Mouse (Mus musculus) Muller cell, postnatal 12 days (primary cell): ENCODE measurements around the gene Sardh.

Experiments
- DNase-seq: peaks from one replicate; pipeline ENCODE4 v3.0.0-alpha.2; 2015; ENCODE audit errors: inconsistent ontology term

Gene Sardh

GRCm38 (mm10) chr2:27248211-27248610 is at the start of gene Sardh:
Gene Sardh, minus strand, starts transcription at chr2:27248337.
- no peak for DNase-seq

DNA sequence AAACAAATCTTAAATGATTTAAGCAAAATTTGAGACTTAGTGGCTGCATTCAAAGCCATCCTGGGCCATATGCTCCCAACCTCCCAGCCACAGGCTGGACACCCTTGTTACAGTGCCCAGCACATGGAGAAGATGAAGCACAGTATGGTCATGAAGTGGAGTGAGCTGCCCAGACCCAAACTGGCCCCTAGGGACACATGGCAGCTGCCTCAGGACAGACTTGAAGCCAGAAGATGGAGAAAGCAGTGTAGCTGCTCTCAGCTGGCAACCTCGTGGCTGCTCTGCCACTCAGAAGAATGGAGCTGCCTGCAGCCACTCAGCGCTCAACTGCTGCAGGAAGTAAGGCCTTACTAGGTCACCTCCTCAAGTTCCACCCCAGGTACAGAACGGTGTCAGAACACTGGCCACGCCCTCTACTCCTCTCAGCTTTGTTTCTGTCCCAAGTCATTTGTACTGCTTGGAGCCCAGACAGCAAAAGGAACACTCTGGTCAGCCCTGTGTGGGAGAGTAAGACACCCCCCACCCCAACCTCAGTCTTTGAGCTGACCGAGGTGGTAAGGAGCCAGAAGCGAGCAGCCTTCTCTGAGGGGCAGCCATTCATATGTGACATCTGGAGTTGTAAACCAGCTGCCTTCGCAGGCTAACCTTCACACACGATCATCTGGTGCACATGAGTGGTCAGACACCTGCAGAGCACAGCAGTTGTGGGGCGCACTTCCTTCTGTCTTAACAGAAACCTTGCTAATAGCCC is 48.7 kb upstream of the Sardh start:
- DNase-seq: no peak

- no peak for DNase-seq
Measured at GRCm38 (mm10) chr2:27294777-27295176, 46.6 kb upstream of the Sardh start.

DNA sequence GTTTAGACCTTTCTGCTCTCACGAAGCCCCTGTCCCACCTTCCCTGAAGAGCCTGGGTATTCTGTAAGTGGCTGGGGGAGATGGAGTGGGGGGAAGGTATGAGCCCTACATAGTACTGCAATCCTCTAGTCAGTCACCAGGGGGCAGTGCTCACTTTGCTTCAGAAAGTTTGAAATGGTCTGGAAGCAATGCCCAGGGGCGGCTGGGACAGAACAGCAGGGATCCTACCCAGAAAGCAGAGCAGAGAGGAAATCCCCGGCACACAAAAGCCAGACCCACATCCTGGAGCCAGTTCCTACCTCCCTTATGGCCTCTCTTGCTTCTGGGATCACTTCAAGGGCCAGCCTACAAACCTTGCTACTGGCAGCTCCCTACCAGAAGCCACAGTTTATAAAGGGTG is 40.9 kb upstream of the Sardh start:
- DNase-seq: peak; percentile 89

DNA sequence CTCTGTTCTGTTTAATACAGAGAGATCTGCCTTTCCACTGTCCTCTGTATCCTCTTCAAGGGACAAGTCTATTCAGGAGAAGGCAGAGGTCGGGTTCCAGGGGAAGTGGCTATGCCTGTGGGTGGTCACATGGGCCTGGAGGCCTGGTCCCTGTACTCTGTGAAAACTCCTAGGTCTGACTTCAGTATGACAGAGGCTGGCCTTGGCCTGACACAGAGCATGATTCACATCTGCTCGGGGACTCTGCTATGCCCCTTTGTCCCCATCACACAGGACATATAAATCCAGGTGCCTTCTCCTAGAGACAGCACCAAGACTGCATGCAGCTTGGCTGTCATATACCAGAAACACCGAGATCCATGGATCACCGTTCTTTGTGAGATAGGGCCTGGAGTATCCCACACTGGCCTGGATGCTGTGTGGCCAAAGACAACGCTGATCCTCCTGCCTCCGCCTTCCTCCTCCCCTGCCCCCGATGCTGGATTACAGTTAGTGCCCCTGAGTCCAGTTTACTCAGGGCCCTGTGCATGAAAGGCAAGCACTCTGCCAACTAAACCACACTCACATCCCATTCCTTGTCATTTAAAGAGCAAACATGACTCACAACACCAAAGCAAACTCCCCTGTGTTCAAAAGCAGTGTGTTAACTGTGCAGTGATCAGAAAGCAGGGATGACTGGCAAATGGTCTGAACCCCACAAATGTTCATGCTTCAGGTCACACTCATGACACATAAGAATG is 39.0 kb upstream of the Sardh start:
- DNase-seq: peak; percentile 46

- no peak for DNase-seq
Measured at GRCm38 (mm10) chr2:27284441-27284840, 36.3 kb upstream of the Sardh start.

- no peak for DNase-seq
Measured at GRCm38 (mm10) chr2:27281771-27282170, 33.6 kb upstream of the Sardh start.

DNA sequence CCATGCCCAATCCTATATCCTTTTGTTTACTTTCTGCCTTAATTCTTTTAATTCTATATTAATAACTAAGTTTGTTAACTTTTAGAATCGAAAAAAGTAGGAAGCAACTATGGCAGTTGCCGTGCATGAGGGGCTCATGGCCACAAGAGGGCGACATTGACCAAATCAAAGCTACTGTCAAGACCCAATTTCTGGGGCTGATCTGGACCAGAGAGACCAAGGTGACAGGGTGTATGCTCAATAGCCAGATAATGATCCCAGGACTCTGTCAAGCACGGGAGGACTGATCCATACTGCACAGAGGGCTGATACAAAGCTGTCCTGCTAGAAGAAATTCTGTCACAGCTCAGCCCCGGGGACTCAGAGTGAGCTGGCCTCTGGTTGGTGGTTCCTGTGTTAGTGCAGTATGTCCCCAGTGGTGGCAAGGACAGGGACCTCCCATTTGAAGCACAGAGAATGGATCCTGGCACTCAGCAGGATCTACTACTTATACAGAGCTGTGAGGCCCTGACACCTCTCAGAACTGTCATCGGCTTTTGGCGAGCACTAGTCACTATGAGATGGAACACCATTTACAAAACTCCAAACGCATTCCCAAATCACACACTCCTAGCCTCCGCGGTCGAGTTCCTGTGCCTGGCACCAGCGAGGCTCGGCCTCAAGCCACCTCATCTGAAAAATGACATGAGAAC is 32.9 kb upstream of the Sardh start:
- DNase-seq: peak; percentile 53

GRCm38 (mm10) chr2:27278859-27279258 is 30.7 kb upstream of the Sardh start:
- no peak for DNase-seq

DNA sequence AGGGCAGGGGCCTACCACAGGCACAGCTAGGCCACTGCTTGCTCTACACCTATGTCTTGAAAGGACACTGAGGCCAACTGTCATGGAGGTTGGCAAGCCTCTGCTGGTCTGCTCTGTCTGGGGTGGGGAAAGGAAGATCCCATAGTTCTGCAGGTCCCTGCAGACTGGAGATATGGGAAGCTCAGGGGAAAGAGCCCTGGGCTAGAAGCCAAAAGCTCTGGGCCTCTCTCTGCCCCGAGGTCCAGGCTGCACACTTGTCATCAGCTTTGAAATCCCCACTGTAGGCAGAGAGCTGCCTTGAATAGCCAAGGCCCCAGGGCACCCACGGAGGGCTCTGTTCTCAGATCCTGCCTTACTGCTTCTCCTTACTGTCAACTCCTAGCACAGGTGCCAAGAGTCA is 20.2 kb upstream of the Sardh start:
- DNase-seq: no peak

DNA sequence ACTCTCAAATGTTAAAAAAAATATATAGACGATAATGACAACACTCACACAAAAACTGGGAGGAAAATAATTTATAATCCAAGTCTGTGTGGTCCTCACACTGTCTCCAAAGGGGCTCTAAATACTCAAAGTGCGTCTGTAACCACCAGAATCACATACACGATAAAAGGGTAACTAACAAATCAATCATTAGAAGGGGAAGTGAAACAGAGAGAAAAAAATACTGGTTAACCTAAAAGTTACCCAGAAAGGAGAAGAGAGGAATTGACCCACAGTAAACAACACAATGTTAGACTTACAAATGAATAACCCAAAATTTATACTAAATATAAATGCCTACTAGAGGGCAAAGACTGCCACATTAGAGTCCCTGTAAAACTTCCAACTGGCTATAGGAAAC is 17.7 kb upstream of the Sardh start:
- DNase-seq: no peak

- DNase-seq: no peak
Measured at GRCm38 (mm10) chr2:27262984-27263383, 14.8 kb upstream of the Sardh start.

DNA sequence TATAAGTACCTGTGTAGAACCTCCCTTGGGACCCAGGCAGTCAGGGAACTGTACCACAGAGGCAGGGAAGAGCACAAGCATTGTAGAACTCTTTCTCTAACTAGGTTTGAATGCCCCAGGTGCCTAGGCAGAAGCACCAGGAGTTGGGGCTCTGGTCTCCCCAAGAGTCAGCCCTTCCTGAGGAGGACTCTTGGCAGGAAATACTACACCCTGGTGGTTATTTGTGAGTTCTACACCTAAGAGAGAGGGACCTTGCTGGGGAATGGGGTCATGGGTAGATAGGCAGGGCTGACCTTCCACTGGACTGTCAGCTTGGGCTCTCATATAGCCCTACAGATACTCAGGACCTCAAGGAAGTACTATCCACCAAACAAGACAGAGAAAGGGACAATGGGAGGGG is 3.3 kb upstream of the Sardh start:
- no peak for DNase-seq

DNA sequence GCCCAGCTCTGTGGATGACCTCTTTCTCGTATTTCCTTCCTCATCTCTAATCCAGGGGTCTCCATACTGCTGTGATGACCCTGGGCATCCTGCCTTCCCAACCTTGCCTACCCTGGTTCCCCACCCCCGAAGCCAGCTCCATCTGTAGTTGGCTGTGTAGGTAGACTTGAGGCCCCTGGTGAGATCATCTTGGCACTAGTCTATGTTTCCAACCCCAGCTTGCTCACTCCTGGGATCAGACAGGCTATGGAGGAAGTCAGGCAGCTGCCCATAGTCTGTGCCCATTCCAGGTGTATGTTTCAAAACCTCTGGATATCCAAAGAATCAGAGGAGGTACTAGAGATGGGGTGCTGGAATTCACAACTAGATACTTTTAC is 662 bp downstream of the Sardh start:
- no peak for DNase-seq

DNA sequence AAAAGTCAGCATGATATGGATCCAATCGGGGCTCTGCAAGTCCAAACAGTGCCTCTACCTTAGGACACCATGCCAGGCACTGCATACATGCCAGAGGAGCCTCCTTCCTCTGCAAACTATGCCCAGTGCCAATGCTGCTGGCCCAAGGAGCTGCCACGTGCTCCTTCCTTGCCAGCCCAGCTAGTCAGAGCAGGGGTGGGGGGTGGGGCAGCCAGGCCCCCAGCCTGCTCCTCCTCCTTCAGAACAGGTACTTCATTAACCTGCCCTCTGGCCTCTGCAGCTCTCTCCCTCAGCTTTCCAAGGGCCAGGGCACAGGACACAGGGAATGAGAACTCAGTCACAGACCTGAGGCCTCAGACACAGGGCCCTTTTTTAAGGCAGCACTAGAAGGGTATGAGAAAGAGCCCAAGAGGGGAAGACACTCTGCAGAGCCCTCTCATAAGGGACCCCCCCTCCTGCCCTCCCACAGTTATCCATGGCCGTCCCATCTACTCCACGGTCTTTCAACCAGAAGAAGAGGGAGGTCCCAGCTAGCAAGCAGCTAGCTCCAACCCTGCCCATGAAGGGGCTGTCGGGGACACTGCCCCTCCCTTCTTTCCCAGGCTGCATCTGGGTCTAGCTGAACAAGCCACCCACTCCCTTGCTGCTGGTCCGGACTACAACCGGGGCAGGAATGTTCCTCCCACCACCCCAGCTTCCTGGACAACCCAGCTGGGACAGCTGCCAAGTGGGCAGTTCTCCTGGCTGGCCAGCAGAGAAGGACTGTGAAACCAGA is 1.2 kb downstream of the Sardh start:
- DNase-seq: peak; percentile 96

DNA sequence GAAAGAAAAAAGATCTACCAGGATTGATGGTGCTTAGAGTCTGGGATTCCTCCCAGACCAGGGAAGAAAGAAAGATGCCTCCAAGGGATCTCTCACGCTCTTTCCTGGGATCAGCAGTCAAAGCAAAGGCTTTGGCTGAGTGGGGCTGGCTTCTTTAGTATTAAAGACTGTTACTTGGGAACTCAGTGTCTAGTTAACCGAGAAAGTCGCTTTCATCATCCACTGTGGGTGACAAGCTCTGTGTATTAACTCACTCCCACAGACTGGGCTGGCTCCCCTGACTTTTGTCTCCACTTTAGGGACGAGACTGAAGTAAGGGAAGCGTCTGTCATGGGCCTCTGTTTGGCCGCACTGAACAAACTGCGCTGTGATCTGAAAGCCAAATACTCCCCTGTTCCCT is 2.2 kb downstream of the Sardh start:
- DNase-seq: no peak

DNA sequence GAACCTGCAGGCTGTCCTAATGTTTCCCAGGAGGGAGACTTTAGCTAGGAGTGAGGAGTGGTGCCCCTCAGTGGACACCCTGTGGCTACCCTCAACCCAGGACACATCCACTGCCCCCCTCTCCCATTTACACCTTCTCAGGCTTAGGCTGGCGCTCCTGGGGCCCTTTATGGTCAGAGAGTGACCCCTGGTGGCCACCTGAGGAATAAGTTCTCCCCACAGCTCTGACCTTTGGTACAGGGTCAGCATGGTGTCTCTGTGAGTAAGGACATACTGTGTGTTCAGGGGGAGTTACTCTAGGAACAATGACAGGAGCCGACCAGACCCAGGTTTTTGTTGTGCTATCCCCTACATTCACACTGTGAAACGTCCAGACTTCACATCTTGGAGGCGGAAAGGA is 10.8 kb downstream of the Sardh start:
- peak; percentile 42 for DNase-seq

DNA sequence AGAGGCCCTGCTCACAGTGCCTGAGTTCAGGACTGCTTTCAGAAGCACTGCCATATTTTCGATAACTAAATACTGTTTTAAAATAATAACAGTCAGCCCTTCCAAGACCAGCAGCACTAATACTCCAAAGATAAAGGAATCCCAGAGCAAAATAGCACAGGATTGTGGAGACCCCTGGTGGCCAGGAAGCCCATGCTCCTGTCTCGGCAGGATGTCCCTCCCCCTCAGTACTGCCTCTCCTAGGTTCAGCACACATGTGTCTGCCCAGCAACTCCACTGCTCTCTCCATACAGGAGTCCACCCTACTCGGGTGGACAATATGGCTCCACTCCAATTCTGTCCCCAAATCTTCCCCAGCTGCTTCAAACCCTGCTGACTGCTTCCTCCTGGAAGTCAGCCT is 12.4 kb downstream of the Sardh start:
- peak; percentile 45 for DNase-seq

DNA sequence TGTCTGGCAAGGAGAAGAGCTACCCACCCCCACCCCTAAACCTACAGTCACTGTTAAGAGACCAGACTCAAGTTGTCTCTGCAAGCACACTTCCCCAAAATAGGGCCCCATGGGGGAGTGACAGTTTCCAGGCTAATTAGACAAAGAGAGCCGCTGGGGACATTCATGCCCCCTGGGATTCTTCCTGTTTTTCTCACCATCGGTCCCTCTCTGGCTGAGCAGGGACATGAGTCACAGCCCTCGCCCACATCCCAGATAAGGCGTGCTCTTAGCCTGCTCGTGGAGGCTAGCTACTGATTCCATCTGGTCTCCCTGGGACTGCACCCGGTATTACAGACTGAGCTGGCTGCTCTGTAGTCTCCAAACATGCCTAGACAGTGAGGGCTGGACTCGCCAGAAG is 15.8 kb downstream of the Sardh start:
- DNase-seq: peak; percentile 58

DNA sequence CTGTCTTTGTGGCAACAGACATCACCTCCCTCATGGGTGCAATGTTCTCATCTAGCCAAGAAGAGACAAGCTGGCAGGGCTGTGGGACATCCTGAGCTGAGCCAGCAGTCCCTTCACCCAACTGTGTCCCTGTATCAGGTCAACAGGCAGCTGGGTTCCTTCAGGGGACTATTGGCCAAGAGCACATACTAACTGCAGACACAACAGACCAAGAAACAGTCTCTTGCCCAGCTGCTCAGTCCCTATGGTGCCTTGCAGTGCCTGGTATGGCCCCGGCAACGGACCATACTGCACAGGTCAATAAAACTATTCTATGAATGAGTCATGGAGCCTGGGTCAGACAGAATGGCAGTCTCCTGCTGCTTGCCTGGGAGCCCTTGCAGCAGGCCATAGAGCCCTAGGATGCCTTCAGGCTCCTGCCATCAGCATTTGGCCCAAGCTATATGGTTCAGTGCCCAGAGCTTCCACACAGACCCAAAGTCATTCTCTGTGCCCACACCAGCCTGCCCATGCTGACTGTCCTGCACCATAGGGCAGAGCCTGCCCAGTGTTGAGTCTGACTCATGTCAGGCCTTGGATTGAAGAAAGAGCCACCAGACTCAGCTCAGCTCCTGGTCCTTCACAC is 18.5 kb downstream of the Sardh start:
- DNase-seq: peak; percentile 41

GRCm38 (mm10) chr2:27228809-27229480 is 19.2 kb downstream of the Sardh start:
- no peak for DNase-seq
